Mouse (Mus musculus) intestine, postnatal 0 days (tissue): ENCODE results near the gene Tarm1. TPM values are rescaled to one million over a fixed set of nuclear protein-coding genes. Genes with fewer than 3 reads are reported as not detected.

Source experiments
- ATAC-seq: fragments of 200-750 bp; cut with Nextera tagmentation; 2 replicates; pipeline ENCODE4 v1.8.0; 2017; ENCODE audit warnings: mild to moderate bottlenecking, moderate TSS enrichment, moderate library complexity
- H3K27ac ChIP-seq: fragments of 300-500 bp; sonication (generic); 2 replicates; pipeline ENCODE4 v1.5.1; 2014; ENCODE audit warnings: mild to moderate bottlenecking, low read depth, low read length, moderate library complexity
- H3K27me3 ChIP-seq: fragments of 300-500 bp; sonication (generic); replicated peaks from 2 replicates; pipeline ENCODE4 v1.6.1; 2014; ENCODE audit warnings: low read length, mixed read lengths; ENCODE audit not compliant: control insufficient read depth, insufficient read depth
- H3K36me3 ChIP-seq: fragments of 300-500 bp; sonication (generic); 2 replicates; pipeline ENCODE4 v1.6.1; 2014; ENCODE audit warnings: mild to moderate bottlenecking, moderate library complexity; ENCODE audit not compliant: control insufficient read depth, insufficient read depth
- H3K4me1 ChIP-seq: fragments of 300-500 bp; sonication (generic); replicated peaks from 2 replicates; pipeline ENCODE4 v1.6.1; 2014; ENCODE audit warnings: antibody characterized with exemption, low read length, mixed read lengths; ENCODE audit not compliant: control insufficient read depth, insufficient read depth
- H3K4me2 ChIP-seq: fragments of 300-500 bp; sonication (generic); replicated peaks from 2 replicates; pipeline ENCODE4 v1.6.1; 2014; ENCODE audit warnings: low read depth, mild to moderate bottlenecking, moderate library complexity
- H3K4me3 ChIP-seq: fragments of 300-500 bp; sonication (generic); 2 replicates; pipeline ENCODE4 v1.5.1; 2014; ENCODE audit warnings: low read depth, low read length
- H3K9ac ChIP-seq: fragments of 300-500 bp; sonication (generic); 2 replicates; pipeline ENCODE4 v1.6.1; 2014; ENCODE audit warnings: mild to moderate bottlenecking, low read depth, low read length
- H3K9me3 ChIP-seq: fragments of 300-500 bp; sonication (generic); 2 replicates; pipeline ENCODE4 v1.6.1; 2016; ENCODE audit warnings: mixed run types; ENCODE audit not compliant: control insufficient read depth
- CTCF ChIP-seq: sonication (generic); IDR thresholded peaks from 2 replicates; pipeline ENCODE4 v1.5.1; 2016; ENCODE audit warnings: low read depth, mild to moderate bottlenecking, control low read depth, antibody characterized with exemption, moderate library complexity
- WGBS: fragments of 180-500 bp; shearing (Covaris S2); extraction: QIAGEN DNeasy Blood & Tissue Kit; methylation state at CpG from one replicate; pipeline ENCODE4 v1.1.7; 2014; 5-methylcytosine and 5-hydroxymethylcytosine counted together
- polyA plus RNA-seq: library from polyadenylated mRNA; unstranded; fragments of >200 nt; fragmentation: Nextera tagmentation; extraction: Ambion mirVana; gene quantifications from 2 replicates; pipeline ENCODE4 v1.2.1, GENCODE M21; 2015

The Tarm1 gene
- polyA plus RNA-seq, 1 experiment from 2014 or later: not detected

- Histone ChIP-seq H3K27me3 (no peaks in the 10 kb centered on the region), H3K9me3 (no peaks in the 10 kb centered on the region), H3K9ac (no peak overlapping the region), H3K4me2 (no peak overlapping the region), H3K36me3 (no peaks in the 10 kb centered on the region), H3K27ac (no peak overlapping the region), H3K4me3 (no peak overlapping the region), H3K4me1 (no peaks in the 10 kb centered on the region)
- TF ChIP-seq CTCF: no peak
- no peak for ATAC-seq
- WGBS: 59% methylated on average over 3 of the region's 3 CpGs
Measured at GRCm38 (mm10) chr7:3446584-3446983, 55.8 kb downstream of the Tarm1 start.

- no peaks in the 10 kb centered on the region for H3K36me3 ChIP-seq
- WGBS: 71% methylated on average over 3 of the region's 3 CpGs
- no peak for ATAC-seq
- H3K4me2 ChIP-seq: no peak overlapping the region
- no peak overlapping the region for H3K9ac ChIP-seq
- no peaks in the 10 kb centered on the region for H3K27me3 ChIP-seq
- no peak overlapping the region for H3K27ac ChIP-seq
- TF ChIP-seq CTCF: no peak
- no peaks in the 10 kb centered on the region for H3K4me1 ChIP-seq
- H3K4me3 ChIP-seq: no peak overlapping the region
- H3K9me3 ChIP-seq: no peaks in the 10 kb centered on the region
Measured at GRCm38 (mm10) chr7:3444678-3445077, 57.7 kb downstream of the Tarm1 start.

DNA sequence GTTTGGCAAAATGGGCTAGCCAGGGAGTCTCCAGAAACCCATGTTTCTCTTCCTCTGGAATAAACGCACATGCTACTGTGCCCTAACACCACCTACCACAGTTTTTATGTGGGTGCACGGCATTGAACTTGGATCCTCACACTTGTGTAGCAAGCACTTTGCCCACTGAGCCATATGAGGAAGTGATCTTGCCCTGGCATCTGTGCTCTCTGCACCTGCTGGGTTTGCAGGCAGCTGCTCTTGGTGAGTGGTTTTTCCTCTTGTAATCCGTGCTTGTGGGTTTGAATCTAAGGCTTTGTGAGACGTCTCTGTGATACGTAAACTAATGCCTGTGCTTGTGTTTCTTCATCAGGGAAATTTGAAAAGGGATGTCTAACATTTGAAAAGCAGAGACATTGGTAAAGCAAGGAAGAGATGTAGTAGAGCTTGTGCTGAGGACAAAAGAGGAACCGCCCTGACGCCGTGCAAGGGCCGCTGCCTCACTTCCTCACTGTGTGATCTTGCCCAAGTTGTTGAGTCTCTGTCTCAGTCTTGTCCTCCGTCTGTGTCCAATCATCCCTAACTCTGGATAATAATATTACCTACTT, 59.9 kb downstream of the Tarm1 start:
- no peak overlapping the region for H3K4me3 ChIP-seq

DNA sequence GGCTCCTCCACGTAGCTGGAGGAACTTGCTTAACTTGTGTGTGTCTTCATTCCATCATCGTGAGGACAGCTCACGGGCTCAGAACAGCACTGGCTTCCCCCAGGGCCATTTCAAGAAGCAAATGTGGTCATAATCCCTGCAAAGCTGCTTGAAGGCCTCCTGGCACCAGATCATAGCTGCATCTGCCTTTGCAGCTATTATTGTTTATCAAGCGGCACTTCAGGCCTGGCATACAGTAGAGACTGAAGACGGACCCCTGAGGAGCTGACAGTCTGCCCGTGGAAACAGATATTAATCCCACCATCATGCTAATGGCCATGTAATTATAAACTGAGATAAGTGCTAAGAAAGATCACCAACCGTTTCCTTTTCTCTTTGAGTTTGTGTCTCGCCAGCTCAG, 61.9 kb downstream of the Tarm1 start:
- no peaks in the 10 kb centered on the region for H3K36me3 ChIP-seq
- no peaks in the 10 kb centered on the region for H3K27me3 ChIP-seq
- no peak overlapping the region for H3K4me3 ChIP-seq
- H3K9ac ChIP-seq: no peak overlapping the region
- no peak for TF ChIP-seq CTCF
- 54% methylated on average over 8 of the region's 8 CpGs for WGBS
- H3K9me3 ChIP-seq: no peaks in the 10 kb centered on the region
- H3K4me1 ChIP-seq: no peaks in the 10 kb centered on the region
- no peak overlapping the region for H3K27ac ChIP-seq
- no peak for ATAC-seq
- no peak overlapping the region for H3K4me2 ChIP-seq

More for the DNA sequence above, 59.9 kb downstream of the Tarm1 start:
- H3K9ac ChIP-seq: no peak overlapping the region
- WGBS: 85% methylated on average over 10 of the region's 10 CpGs
- no peak for ATAC-seq
- H3K27ac ChIP-seq: no peak overlapping the region
- H3K4me1 ChIP-seq: no peaks in the 10 kb centered on the region
- TF ChIP-seq CTCF: no peak
- no peaks in the 10 kb centered on the region for H3K36me3 ChIP-seq
- no peaks in the 10 kb centered on the region for H3K9me3 ChIP-seq
- no peak overlapping the region for H3K4me2 ChIP-seq
- H3K27me3 ChIP-seq: no peaks in the 10 kb centered on the region

- Histone ChIP-seq H3K27me3 (no peaks in the 10 kb centered on the region), H3K9me3 (no peaks in the 10 kb centered on the region), H3K4me1 (no peaks in the 10 kb centered on the region), H3K4me2 (no peak overlapping the region), H3K4me3 (no peak overlapping the region), H3K27ac (no peak overlapping the region), H3K36me3 (no peaks in the 10 kb centered on the region), H3K9ac (no peak overlapping the region)
- no peak for ATAC-seq
- 82% methylated on average over 11 of the region's 11 CpGs for WGBS
- no peak for TF ChIP-seq CTCF
Measured at GRCm38 (mm10) chr7:3439984-3440383, 62.4 kb downstream of the Tarm1 start.

DNA sequence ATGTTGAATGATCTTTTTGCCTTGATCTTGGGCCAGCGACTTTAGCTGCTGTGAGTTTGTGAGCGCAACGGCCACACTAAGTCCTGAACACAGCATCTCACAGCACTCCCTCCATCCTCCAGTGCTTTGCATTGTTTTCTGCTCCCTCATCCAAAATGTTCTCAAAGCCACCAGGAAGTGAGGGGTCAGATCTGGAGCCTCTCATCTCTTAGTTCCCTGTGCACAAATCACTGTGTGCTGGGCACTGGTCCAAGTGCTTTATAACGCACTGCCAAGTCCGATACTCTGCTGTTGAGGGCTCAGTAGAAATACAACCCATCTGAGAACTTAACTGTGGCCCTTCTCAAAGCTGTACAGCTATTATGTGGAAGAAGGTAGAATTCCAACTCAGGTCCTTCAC, 64.5 kb downstream of the Tarm1 start:
- Histone ChIP-seq H3K4me1 (no peaks in the 10 kb centered on the region), H3K9ac (no peak overlapping the region), H3K4me2 (no peak overlapping the region), H3K9me3 (no peaks in the 10 kb centered on the region), H3K4me3 (no peak overlapping the region), H3K36me3 (no peaks in the 10 kb centered on the region), H3K27ac (no peak overlapping the region), H3K27me3 (no peaks in the 10 kb centered on the region)
- WGBS: 51% methylated on average over 5 of the region's 5 CpGs
- TF ChIP-seq CTCF: no peak
- no peak for ATAC-seq

Other genes starting within 250 kb of the Tarm1 start
- gene Myadm, start 213.5 kb downstream of the Tarm1 start, polyA plus RNA-seq: 71.3 and 75.3 TPM in 2 replicates
- 0.10 and 0.57 TPM in 2 replicates for gene Prkcg, start 213.4 kb downstream of the Tarm1 start, polyA plus RNA-seq
- gene Cacng7, start 169.7 kb downstream of the Tarm1 start, polyA plus RNA-seq: 0.63 and 0.86 TPM in 2 replicates
- 0.27 and 0.85 TPM in 2 replicates for gene Cacng8, start 111.9 kb downstream of the Tarm1 start, polyA plus RNA-seq
- gene Cacng6, start 78.4 kb downstream of the Tarm1 start, polyA plus RNA-seq: 0.22 and 0.33 TPM in 2 replicates
- gene Oscar, start 113.5 kb upstream of the Tarm1 start, polyA plus RNA-seq: 0.08 and 0.13 TPM in 2 replicates
- gene Ndufa3, start 114.7 kb upstream of the Tarm1 start, polyA plus RNA-seq: 703 and 717 TPM in 2 replicates
- 12.2 and 12.8 TPM in 2 replicates for gene Tfpt, start 127.3 kb upstream of the Tarm1 start, polyA plus RNA-seq
- gene Prpf31, start 127.4 kb upstream of the Tarm1 start, polyA plus RNA-seq: 27.8 and 29.8 TPM in 2 replicates
- 19.9 and 20.8 TPM in 2 replicates for gene Cnot3, start 142.6 kb upstream of the Tarm1 start, polyA plus RNA-seq
- gene Leng1, start 163.2 kb upstream of the Tarm1 start, polyA plus RNA-seq: 10.1 and 11.2 TPM in 2 replicates
- 100 TPM in 2 replicates for gene Tmc4, start 174.9 kb upstream of the Tarm1 start, polyA plus RNA-seq
- 123 and 129 TPM in 2 replicates for gene Tsen34, start 190.2 kb upstream of the Tarm1 start, polyA plus RNA-seq
- gene Mboat7, start 190.9 kb upstream of the Tarm1 start, polyA plus RNA-seq: 28.4 and 29.6 TPM in 2 replicates
- gene Rps9, start 201.4 kb upstream of the Tarm1 start, polyA plus RNA-seq: 791 and 834 TPM in 2 replicates
- gene Pirb, start 217.8 kb upstream of the Tarm1 start, polyA plus RNA-seq: 0.69 and 0.77 TPM in 2 replicates